Mouse (Mus musculus): Measurements from ENCODE around the gene Add2.

GRCm38 (mm10) chr6:86101451-86101850, 73.0 kb downstream of the Add2 start:
- TF ChIP-seq CTCF (IDR thresholded peaks at IDR 0.05; ENCODE audit: insufficient read depth, low read length), result no peak
- TF ChIP-seq POLR2A (IDR thresholded peaks at IDR 0.05; ENCODE audit: borderline replicate concordance, extremely low read depth, low read depth, low read length), result no peak
